Mouse (Mus musculus) spleen, adult 18-20 months (tissue): ENCODE measurements around the gene Ctf2.

Source experiments
- DNase-seq, 2 experiments: peaks; one replicate each; pipeline ENCODE4 v3.0.0; 2022; ENCODE audit warnings: mixed read lengths in 2 of 2

Gene Ctf2

GRCm38 (mm10) chr7:127685304-127686018 lies 46.5 kb downstream of the Ctf2 start:
- no peak for DNase-seq

DNA sequence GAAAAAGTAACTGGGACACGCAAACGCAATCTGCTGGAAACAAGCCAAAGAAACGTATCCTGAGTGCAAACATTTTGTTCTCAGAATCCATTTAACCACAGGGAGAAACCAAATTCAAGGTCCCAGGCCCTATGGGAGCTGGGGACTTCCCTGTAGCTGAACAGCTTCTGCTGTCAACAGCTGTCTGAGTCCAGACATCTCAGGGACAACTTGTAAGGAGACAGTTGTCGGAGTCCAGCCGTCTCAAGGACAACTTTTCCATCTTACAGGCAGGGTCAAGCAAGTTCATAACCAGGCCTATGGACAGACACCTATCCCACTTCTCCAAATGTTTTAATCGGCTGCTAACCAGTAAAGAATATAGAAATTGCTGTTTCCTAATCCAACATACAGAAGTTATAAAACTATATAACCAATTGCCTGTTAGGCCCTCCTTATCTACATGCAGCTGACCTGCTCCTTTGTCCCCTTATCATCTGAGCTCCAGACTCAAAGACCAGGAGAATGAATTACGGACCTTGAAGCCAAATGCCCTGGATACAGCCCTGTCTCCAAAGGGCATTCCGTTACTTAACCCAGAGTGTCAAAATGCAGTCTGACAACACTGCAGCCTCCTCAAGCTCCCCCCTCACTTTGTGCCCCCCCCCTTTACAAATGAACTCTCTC lies 49.9 kb downstream of the Ctf2 start:
- DNase-seq: no peak

DNA sequence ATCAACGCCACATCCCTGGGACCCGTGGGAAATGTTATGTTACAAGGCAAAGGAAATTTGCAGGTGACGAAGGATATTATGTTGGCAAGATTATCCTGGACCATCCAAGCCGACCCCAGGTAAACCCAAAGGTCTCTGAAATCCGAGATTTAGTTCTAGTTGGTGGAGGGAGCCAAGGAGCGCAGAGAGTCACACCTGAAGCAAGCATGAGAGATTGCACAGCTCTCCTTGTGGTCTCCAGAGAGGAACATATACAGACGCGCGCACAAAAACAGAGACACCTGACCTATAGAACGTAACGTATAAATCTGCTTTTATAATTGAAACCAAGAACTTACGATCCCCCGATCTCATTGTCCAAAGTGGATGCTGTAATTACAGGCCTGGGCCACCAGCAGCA lies 51.4 kb downstream of the Ctf2 start:
- no peak for DNase-seq

DNA sequence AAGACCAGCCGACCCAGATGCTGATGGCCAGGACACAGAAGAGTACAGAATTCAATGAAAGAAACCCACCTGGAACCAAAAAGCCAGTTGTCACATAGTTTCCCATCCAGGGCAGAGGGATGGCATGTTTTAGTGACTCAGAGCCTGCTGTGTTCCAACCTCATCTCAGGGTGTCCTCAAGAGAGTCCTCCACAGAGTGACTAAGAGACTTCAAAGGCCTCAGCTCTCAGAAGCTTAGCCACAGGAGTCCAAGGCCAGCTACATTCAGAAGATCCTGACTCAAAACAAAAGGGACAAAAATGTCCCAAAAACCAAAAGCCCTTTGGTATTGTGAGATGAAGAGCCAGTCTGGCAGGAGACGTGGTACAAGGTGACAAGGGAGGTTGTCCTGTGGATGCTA lies 53.2 kb downstream of the Ctf2 start:
- DNase-seq: no peak

DNA sequence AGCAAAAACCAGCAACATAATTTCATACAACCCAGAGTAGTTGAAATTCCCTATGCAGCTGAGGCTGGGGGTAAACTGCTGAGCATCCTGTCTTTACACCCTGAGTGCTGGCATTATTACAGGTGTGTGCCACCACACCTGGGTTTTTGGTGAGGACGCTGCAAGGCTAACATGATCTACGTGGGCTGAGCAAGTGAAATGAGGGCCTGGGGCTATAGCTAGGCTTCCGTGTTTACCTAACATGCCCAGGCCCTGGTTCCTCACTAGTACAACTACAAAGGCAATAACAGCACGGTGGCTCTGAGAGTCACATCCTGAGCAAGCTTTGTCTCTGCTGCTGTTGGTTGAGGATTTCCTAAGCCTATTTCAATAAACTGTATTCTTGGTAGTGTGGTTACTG lies 54.4 kb downstream of the Ctf2 start:
- no peak for DNase-seq

DNA sequence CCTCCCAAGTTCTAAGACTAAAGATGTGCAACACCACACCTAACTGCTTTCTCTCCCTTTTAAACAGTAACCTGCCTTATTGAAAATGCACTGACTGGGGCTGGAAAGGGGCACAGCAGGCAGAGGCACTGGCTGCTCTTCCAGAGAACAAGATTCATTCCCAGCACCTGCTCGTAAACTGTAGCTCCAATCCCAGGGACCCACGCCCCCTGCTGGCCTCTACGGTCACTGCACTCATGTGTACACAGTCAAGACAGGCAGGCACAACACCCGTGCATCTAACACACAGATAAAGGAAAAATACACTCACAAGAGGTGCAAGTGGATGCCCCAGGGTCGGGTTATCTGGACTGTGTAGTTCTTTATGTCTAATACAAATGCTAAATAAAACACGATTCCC lies 54.9 kb downstream of the Ctf2 start:
- peak; percentile 14 to 52 for DNase-seq

DNA sequence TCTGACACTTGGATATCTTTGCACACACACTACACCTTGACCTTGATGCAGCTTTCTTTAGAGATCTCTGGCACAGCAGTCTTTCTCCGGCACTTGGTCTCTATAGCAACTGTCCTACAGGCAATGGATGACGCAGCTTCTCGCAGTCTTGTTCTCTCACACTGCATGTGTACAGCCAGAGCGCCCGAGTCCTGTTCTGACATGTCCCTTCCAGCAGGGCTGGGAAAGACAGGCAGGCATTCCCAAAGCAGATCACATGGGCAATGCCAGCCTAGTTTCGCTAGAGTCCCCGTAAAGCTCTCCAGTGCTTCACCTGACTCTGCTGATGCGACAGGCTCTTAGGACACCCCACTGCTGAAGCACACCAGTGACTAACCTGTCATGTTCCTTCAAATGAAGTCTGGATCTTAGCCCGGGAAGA lies 56.6 kb downstream of the Ctf2 start:
- DNase-seq: no peak

DNA sequence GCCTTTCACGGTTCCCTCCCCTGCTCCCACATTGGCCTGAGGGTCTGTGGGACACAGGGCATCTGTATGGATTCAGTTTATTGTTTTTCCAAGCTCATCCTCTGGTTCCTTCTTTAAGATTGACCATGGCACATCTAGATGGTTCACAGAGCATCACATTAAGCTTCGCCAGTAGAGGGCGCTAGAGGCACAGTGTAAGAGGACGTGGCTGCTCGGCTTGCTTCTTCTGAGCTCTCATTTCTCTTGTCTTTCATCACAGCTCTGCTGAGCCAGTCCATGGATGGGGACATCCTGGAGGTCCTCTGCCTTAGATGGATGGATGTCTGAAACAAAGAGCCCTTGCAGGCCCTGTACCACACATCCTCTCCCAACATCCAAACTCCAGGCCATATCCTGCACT lies 57.0 kb downstream of the Ctf2 start:
- DNase-seq: peak; percentile 38 to 73

GRCm38 (mm10) chr7:127672776-127673175 lies 59.2 kb downstream of the Ctf2 start:
- no peak for DNase-seq

DNA sequence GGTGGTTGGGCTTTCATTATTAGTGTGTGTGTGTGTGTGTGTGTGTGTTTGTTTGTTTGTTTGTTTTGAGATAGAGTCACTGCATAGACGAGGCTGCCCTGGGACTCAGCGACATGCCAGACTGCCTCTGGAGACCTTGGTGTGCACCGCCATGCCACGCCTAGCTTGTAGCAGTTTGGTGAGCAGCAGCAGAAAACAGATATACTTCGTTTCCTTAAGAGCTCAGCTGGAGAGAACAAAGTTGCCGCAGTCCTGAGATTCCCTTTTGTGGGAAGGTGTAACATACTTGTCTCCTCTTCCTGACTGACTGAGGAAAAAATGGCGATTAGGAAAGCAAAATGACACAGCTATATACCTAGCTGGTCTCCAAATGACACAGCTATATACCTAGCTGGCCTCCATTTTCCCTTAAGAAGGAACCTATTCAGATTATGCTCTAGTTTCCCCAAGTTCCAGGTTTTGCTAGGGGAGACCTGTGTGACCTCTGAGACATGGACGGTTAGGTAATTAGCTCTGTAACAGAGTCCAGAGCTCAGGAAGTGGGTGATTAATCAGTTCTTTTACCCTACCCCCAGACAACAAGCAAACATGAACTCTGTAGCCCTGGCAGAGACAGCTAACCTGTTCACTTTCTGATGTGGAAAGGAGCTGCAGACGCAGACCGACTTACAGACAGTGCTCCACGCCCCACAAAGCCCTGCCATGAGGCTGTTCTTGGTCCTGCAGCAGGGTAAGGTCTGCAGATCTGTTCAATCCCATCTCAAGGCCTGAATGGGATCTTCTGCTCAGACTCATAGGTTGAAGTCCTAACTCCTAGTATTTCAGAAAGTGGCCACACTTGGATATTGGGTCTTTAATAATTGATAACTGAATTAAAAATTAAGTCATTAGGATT lies 59.8 kb downstream of the Ctf2 start:
- no peak for DNase-seq
